Mouse (Mus musculus) liver, adult 2 months (tissue): ENCODE results near the gene Tmem164.

ENCODE experiments used
- CTCF ChIP-seq: fragments of 200-500 bp; IDR thresholded peaks from 2 replicates; pipeline ENCODE4 v1.5.1; 2011; ENCODE audit warnings: low read depth, low read length, control low read depth
- POLR2A ChIP-seq: fragments of 200-500 bp; IDR thresholded peaks from 2 replicates; pipeline ENCODE4 v1.6.1; 2011; ENCODE audit warnings: low read length, control low read depth; ENCODE audit not compliant: insufficient read depth; ENCODE audit errors: extremely low read depth

DNA sequence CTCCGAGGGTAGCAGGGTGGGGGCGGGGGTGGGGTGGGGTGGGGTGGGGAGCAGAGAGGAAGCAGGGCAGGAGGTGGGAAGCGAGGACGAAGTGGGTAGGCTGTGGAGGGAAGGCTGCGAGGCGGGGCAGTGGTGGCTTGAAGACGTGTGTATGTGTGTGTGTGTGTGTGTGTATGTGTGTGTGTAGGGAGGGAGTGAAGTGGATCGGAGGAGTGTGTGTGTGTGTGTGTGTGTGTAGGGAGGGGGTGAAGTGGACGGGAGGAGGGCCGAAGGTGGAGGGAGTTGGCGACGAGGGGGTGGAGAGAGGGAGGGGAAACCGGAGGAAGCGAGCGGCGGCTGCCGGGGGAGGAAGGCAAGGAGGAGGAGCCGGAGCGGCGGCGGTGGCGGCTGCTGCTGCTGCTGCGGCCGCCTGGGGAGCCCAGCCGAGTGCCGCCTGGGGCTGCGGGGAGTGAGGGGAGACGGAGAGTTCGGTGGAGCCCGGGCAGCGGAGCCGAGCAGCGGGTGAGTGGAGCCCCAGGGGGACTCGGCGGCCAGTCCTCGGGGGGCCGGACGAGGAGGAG lies at the start of gene Tmem164:
- TF ChIP-seq CTCF (no peak), POLR2A (0 out of 2 replicates have a peak, but pooled peaks have one; percentile 4)
